In the genomic region with DNA sequence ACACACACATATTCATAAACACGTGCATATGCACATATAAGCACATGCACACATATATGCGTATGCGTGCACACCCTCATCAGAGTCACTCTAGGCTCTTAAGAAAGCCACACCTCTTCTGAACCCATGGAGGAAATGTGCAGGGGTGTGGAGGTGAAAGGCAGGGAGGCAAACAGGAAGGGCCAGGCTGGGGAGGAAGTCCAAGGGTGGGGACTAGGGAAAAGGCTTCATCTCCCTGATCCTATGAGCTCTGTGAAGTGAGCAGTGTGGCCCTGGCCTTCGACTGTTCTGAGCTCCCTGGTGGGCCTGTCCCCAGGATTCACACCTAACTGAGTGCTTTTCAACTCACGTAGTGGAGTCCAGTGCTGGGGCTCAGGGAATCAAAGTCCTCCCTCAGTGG, we compare ENCODE assay signal across 16 mouse cellular contexts. TPM values are rescaled to one million over a fixed set of nuclear protein-coding genes. Genes with fewer than 3 reads are reported as not detected.
DNase-seq lines count a peak whose midpoint lies in the region; ATAC-seq and TF ChIP-seq lines count a peak whose summit lies in the region.
"Had no signal": no experiment of that assay in that cellular context is flagged by ENCODE, and none has a peak within 500 bp of the region (broad histone marks: within the 10 kb centered on the region; RNA-seq: fewer than 3 reads in every experiment).

No protein-coding gene starts in this region.

- DNase-seq in kidney, adult 2 months = peak; percentile 45
- no peak for DNase-seq in kidney, postnatal 14 days
- peak; percentile 46 to 56 for DNase-seq in lung, adult 18-20 months
- DNase-seq in spleen, postnatal 14 days (ENCODE audit: low spot score in 2 of 2) = no peak
- DNase-seq in cerebellum, adult 8-10 months = no peak
- no peak for DNase-seq in thymus, adult 2 months
- DNase-seq: cerebellum, adult 2 months; embryo, embryonic 11 days; kidney, adult 11 months had no signal

- no peak overlapping the region for H3K9ac ChIP-seq in heart, embryonic 14.5 days (ENCODE audit: low read length)
- no peak overlapping the region for H3K9ac ChIP-seq in stomach, embryonic 16.5 days (ENCODE audit: low read length)
- H3K9ac ChIP-seq: limb, embryonic 12.5 days; midbrain, embryonic 15.5 days; neural tube, embryonic 12.5 days had no signal

- peak; percentile 70 for ATAC-seq in heart, embryonic 14.5 days (ENCODE audit: insufficient number of reproducible peaks, insufficient read depth, low FRiP score, low read depth)
- peak; percentile 56 for ATAC-seq in stomach, embryonic 16.5 days (ENCODE audit: insufficient read depth, low FRiP score)
- ATAC-seq: midbrain, embryonic 15.5 days had no signal

- H3K36me3 ChIP-seq in kidney, adult 2 months (ENCODE audit: control insufficient read depth, insufficient read depth, low read length) = no peaks in the 10 kb centered on the region
- H3K36me3 ChIP-seq in heart, embryonic 14.5 days (ENCODE audit: control insufficient read depth, insufficient read depth, low read length) = no peaks in the 10 kb centered on the region
- H3K36me3 ChIP-seq in stomach, embryonic 16.5 days (ENCODE audit: control insufficient read depth, insufficient read depth, low read length) = no peaks in the 10 kb centered on the region
- H3K36me3 ChIP-seq in thymus, adult 2 months (ENCODE audit: control insufficient read depth, insufficient read depth, low read length) = no peaks in the 10 kb centered on the region
- H3K36me3 ChIP-seq: G1E; hindbrain, embryonic 10.5 days; limb, embryonic 12.5 days; midbrain, embryonic 15.5 days; neural tube, embryonic 12.5 days had no signal

- WGBS in kidney, adult 2 months = 61% methylated on average over 5 of the region's 5 CpGs
- 60% methylated on average over 5 of the region's 5 CpGs for WGBS in heart, embryonic 14.5 days
- 57% methylated on average over 5 of the region's 5 CpGs for whole genome bisulfite sequencing in stomach, embryonic 16.5 days
- WGBS in thymus, adult 2 months = 59% methylated on average over 5 of the region's 5 CpGs

- no peak overlapping the region for H3K4me3 ChIP-seq in kidney, adult 2 months (ENCODE audit: insufficient read depth, low read depth, low read length)
- no peak overlapping the region for H3K4me3 ChIP-seq in heart, embryonic 14.5 days (ENCODE audit: control insufficient read depth in 1 of 2, insufficient read depth in 1 of 2, low read depth in 1 of 2, low read length in 2 of 2)
- no peak overlapping the region for H3K4me3 ChIP-seq in stomach, embryonic 16.5 days (replicated peaks; ENCODE audit: low read length)
- no peak overlapping the region for H3K4me3 ChIP-seq in thymus, adult 2 months (ENCODE audit: control insufficient read depth, insufficient read depth, low read length)
- H3K4me3 ChIP-seq: hindbrain, embryonic 10.5 days; limb, embryonic 12.5 days; midbrain, embryonic 15.5 days; neural tube, embryonic 12.5 days had no signal

- no peak overlapping the region for H3K27ac ChIP-seq in kidney, adult 2 months (ENCODE audit: insufficient read depth, low read depth, low read length)
- H3K27ac ChIP-seq in heart, embryonic 14.5 days (replicated peaks in 1 of 2; ENCODE audit: control insufficient read depth in 1 of 2, insufficient read depth in 1 of 2, low read depth in 2 of 2, low read length in 2 of 2) = no peak overlapping the region
- no peak overlapping the region for H3K27ac ChIP-seq in stomach, embryonic 16.5 days (ENCODE audit: low read length)
- H3K27ac ChIP-seq in thymus, adult 2 months (ENCODE audit: control insufficient read depth, insufficient read depth, low read length) = no peak overlapping the region
- H3K27ac ChIP-seq: hindbrain, embryonic 10.5 days; limb, embryonic 12.5 days; midbrain, embryonic 15.5 days; neural tube, embryonic 12.5 days had no signal

- H3K4me2 ChIP-seq in heart, embryonic 14.5 days (ENCODE audit: low read length) = no peak overlapping the region
- H3K4me2 ChIP-seq in stomach, embryonic 16.5 days (ENCODE audit: low read depth, low read length) = no peak overlapping the region
- H3K4me2 ChIP-seq: limb, embryonic 12.5 days; midbrain, embryonic 15.5 days; neural tube, embryonic 12.5 days had no signal

- peaks cover 5% of the 10 kb centered on the region; the same call in 1 of the 2 replicates for H3K9me3 ChIP-seq in heart, embryonic 14.5 days (ENCODE audit: control insufficient read depth, low read length)
- no peaks in the 10 kb centered on the region for H3K9me3 ChIP-seq in stomach, embryonic 16.5 days (replicated peaks; ENCODE audit: control insufficient read depth, low read length)
- H3K9me3 ChIP-seq: G1E; hindbrain, embryonic 10.5 days; midbrain, embryonic 15.5 days; neural tube, embryonic 12.5 days had no signal

- TF ChIP-seq CTCF in kidney, adult 2 months (conservative IDR thresholded peaks at IDR 0.05; ENCODE audit: insufficient read depth, insufficient read length, low read depth, low read length) = no peak
- no peak for TF ChIP-seq CTCF in thymus, adult 2 months (IDR thresholded peaks at IDR 0.05; ENCODE audit: borderline replicate concordance, control insufficient read depth, extremely low read depth, insufficient read depth, low read length, poor library complexity)

- no peaks in the 10 kb centered on the region for H3K27me3 ChIP-seq in kidney, adult 2 months (replicated peaks; ENCODE audit: control insufficient read depth, insufficient read depth, low read length)
- peaks cover 7% of the 10 kb centered on the region; the same call in 1 of the 2 replicates for H3K27me3 ChIP-seq in heart, embryonic 14.5 days (ENCODE audit: control insufficient read depth, insufficient read depth, low read length)
- no peaks in the 10 kb centered on the region for H3K27me3 ChIP-seq in stomach, embryonic 16.5 days (ENCODE audit: control insufficient read depth, insufficient read depth, low read length)
- no peaks in the 10 kb centered on the region for H3K27me3 ChIP-seq in thymus, adult 2 months (ENCODE audit: control insufficient read depth, insufficient read depth, low read length)
- H3K27me3 ChIP-seq: midbrain, embryonic 15.5 days; neural tube, embryonic 12.5 days had no signal

- H3K4me1 ChIP-seq in kidney, adult 2 months (ENCODE audit: control insufficient read depth, insufficient read depth, low read length) = no peaks in the 10 kb centered on the region
- peaks cover 0 to 6% of the 10 kb centered on the region in 2 experiments; a peak in 1 of 4 replicates for H3K4me1 ChIP-seq in heart, embryonic 14.5 days (ENCODE audit: control insufficient read depth in 2 of 2, insufficient read depth in 2 of 2, low read length in 2 of 2)
- no peaks in the 10 kb centered on the region for H3K4me1 ChIP-seq in stomach, embryonic 16.5 days (ENCODE audit: control insufficient read depth, insufficient read depth, low read length)
- H3K4me1 ChIP-seq in thymus, adult 2 months (replicated peaks; ENCODE audit: control insufficient read depth, insufficient read depth, low read length) = no peaks in the 10 kb centered on the region
- H3K4me1 ChIP-seq: midbrain, embryonic 15.5 days; neural tube, embryonic 12.5 days had no signal

- no peak for TF ChIP-seq POLR2A in kidney, adult 2 months (IDR thresholded peaks at IDR 0.05; ENCODE audit: low read depth, low read length)
- TF ChIP-seq POLR2A in thymus, adult 2 months (IDR thresholded peaks at IDR 0.05; ENCODE audit: control insufficient read depth, extremely low read depth, insufficient read depth, low read length, poor library complexity) = no peak

RNA-seq across cellular contexts. Expression of gene Syt7, which starts 13.6 kb away (rescaled TPM):
- polyA plus RNA-seq in kidney, adult 2 months (2012; rRNA removed) = 4.0 and 4.6 TPM in 2 replicates
- 0.67 and 0.92 TPM in 2 replicates for polyA plus RNA-seq in heart, embryonic 14.5 days (2014; fragmentation: Nextera tagmentation; extraction: Ambion mirVana)
- polyA plus RNA-seq in stomach, embryonic 16.5 days (2015; fragmentation: Nextera tagmentation; extraction: Ambion mirVana) = 0.84 TPM in 2 replicates
- polyA plus RNA-seq in thymus, adult 2 months (2012; rRNA removed) = 1.8 and 2.7 TPM in 2 replicates
- polyA plus RNA-seq: G1E had no signal

Comparison
In these comparisons a context has a peak if more than half of its experiments do, and no peak if none do; other contexts are left out.
1. DNase-seq: peak in kidney, adult 2 months (single experiment) and lung, adult 18-20 months (2 of 2); none in kidney, postnatal 14 days (single experiment), spleen, postnatal 14 days (0 of 2), cerebellum, adult 8-10 months (single experiment) and thymus, adult 2 months (single experiment).